Mouse (Mus musculus): ENCODE results near the gene Stx7.
"Not testable (repeated sequence)": the region's sequence is repeated elsewhere in the genome, so short reads cannot be mapped to it uniquely, and the experiment has no call there.

The Stx7 gene

GRCm38 (mm10) chr10:24149135-24149781 is at the start of gene Stx7:
Stx7 (plus strand) TSS chr10:24149302.
- DNase-seq (ENCODE audit: extremely low spot score, low read depth, low spot score) = peak; percentile 50

- not testable (repeated sequence) for DNase-seq (ENCODE audit: extremely low spot score, low read depth, low spot score)
Observed at GRCm38 (mm10) chr10:24101812-24102211, 47.3 kb upstream of the Stx7 start, which contains the start of gene Taar8c. Taar8c (minus strand) TSS chr10:24101912.

- not testable (repeated sequence) for DNase-seq (ENCODE audit: extremely low spot score, low read depth, low spot score)
Observed at GRCm38 (mm10) chr10:24103299-24103698, 45.8 kb upstream of the Stx7 start.

GRCm38 (mm10) chr10:24107747-24108146 is 41.4 kb upstream of the Stx7 start:
- DNase-seq (ENCODE audit: extremely low spot score, low read depth, low spot score) = no peak

- DNase-seq (ENCODE audit: extremely low spot score, low read depth, low spot score) = no peak
Observed at GRCm38 (mm10) chr10:24108236-24108635, 40.9 kb upstream of the Stx7 start.

GRCm38 (mm10) chr10:24109434-24109833 is 39.7 kb upstream of the Stx7 start, which contains the start of gene Taar9:
Taar9 (minus strand) TSS chr10:24109534.
- DNase-seq (ENCODE audit: extremely low spot score, low read depth, low spot score) = not testable (repeated sequence)

- DNase-seq (ENCODE audit: extremely low spot score, low read depth, low spot score) = peak; percentile 50
Observed at GRCm38 (mm10) chr10:24111116-24111778, 37.9 kb upstream of the Stx7 start.

GRCm38 (mm10) chr10:24131451-24132262 is 17.4 kb upstream of the Stx7 start:
- peak; percentile 80 for DNase-seq (ENCODE audit: extremely low spot score, low read depth, low spot score)

GRCm38 (mm10) chr10:24132273-24132672 is 16.8 kb upstream of the Stx7 start:
- no peak for DNase-seq (ENCODE audit: extremely low spot score, low read depth, low spot score)

- no peak for DNase-seq (ENCODE audit: extremely low spot score, low read depth, low spot score)
Observed at GRCm38 (mm10) chr10:24133132-24133531, 16.0 kb upstream of the Stx7 start.

GRCm38 (mm10) chr10:24134071-24134645 is 14.9 kb upstream of the Stx7 start:
- no peak for DNase-seq (ENCODE audit: extremely low spot score, low read depth, low spot score)

GRCm38 (mm10) chr10:24138623-24139261 is 10.4 kb upstream of the Stx7 start:
- DNase-seq (ENCODE audit: extremely low spot score, low read depth, low spot score) = no peak

GRCm38 (mm10) chr10:24142735-24143134 is 6.4 kb upstream of the Stx7 start:
- no peak for DNase-seq (ENCODE audit: extremely low spot score, low read depth, low spot score)

- no peak for DNase-seq (ENCODE audit: extremely low spot score, low read depth, low spot score)
Observed at GRCm38 (mm10) chr10:24150086-24150485, 984 bp downstream of the Stx7 start.

GRCm38 (mm10) chr10:24158470-24159254 is 9.6 kb downstream of the Stx7 start:
- DNase-seq (ENCODE audit: extremely low spot score, low read depth, low spot score) = no peak

GRCm38 (mm10) chr10:24159575-24159974 is 10.5 kb downstream of the Stx7 start:
- no peak for DNase-seq (ENCODE audit: extremely low spot score, low read depth, low spot score)

- no peak for DNase-seq (ENCODE audit: extremely low spot score, low read depth, low spot score)
Observed at GRCm38 (mm10) chr10:24160349-24160748, 11.2 kb downstream of the Stx7 start.

- DNase-seq (ENCODE audit: extremely low spot score, low read depth, low spot score) = no peak
Observed at GRCm38 (mm10) chr10:24164137-24164908, 15.2 kb downstream of the Stx7 start.

GRCm38 (mm10) chr10:24164909-24165304 is 15.8 kb downstream of the Stx7 start:
- DNase-seq (ENCODE audit: extremely low spot score, low read depth, low spot score) = no peak
